Mouse (Mus musculus): Measurements from ENCODE around the gene Mef2d. TPM values are rescaled to one million over a fixed set of nuclear protein-coding genes. Genes with fewer than 3 reads are reported as not detected.

Gene Mef2d
- total and polyA plus RNA-seq, 2 experiments from 2014 or later: 34.0 to 53.0 TPM

DNA sequence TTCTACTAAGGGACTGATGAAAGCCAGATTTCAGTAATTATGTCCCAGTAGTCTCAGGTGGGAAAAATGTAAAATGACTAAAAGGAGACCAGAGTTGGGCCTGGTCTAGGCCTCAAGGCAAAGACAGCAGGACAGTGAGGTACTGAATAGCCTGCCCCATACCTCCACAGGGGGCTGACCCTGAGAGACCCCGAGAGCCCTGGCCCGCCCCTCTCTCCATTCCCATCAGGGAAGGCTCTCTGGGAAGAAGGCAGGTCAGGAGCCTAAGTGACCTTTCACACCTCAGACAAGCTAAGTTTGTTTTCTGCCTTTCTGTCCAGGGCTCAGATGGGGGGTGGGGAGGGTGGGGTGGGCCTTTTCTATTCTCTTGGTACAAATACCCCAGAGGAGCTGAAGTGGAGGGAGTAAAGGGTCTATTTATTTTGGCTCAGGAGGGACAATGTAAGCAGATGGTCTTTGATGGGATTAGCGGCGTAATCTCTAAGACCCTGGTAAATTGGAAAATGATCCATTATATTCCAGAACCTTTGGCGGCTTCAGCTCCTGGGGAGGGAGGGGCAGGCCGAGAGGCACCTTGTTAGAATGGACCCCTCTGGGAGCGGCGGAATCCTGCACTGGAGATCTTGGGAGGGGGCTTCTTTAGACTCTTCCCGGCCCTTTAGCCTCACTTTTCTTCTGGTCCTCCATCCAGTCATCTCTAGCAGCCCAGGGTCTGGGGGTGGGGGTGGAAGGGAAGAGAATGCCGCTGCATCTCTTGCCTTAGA is 55.8 kb downstream of the Mef2d start:
- no peaks in the 10 kb centered on the region for H3K36me3 ChIP-seq (ENCODE audit: insufficient read depth)
- 0 out of 2 replicates have a peak overlapping the region, but pooled peaks have one; percentile 23 for H3K9ac ChIP-seq
- no peaks in the 10 kb centered on the region for H3K9me3 ChIP-seq (ENCODE audit: low read length)
- H3K27me3 ChIP-seq (ENCODE audit: insufficient read depth, low read length): no peaks in the 10 kb centered on the region
- H3K4me3 ChIP-seq (ENCODE audit: low read depth, low read length): no peak overlapping the region
- no peak for TF ChIP-seq CTCF (IDR thresholded peaks at IDR 0.05; ENCODE audit: low read depth)
- H3K4me1 ChIP-seq (ENCODE audit: insufficient read depth): peaks cover 14% of the 10 kb centered on the region
- DNase-seq: no peak
- H3K27ac ChIP-seq (ENCODE audit: low read depth, low read length): peak overlapping the region; percentile 45; the same call in 1 of the 2 replicates
- H3K4me2 ChIP-seq (ENCODE audit: low read depth): peak overlapping the region; percentile 30; the same call in 1 of the 2 replicates
- WGBS: 18% methylated on average over 10 of the region's 10 CpGs
- ATAC-seq: no peak

GRCm38 (mm10) chr3:88198505-88199020 is 56.4 kb downstream of the Mef2d start:
- Histone ChIP-seq H3K4me3 (ENCODE audit: low read depth, low read length) (no peak overlapping the region), H3K27me3 (ENCODE audit: insufficient read depth, low read length) (no peaks in the 10 kb centered on the region), H3K27ac (ENCODE audit: low read depth, low read length) (peak overlapping the region; percentile 45; the same call in 1 of the 2 replicates), H3K36me3 (ENCODE audit: insufficient read depth) (no peaks in the 10 kb centered on the region), H3K9ac (peak overlapping the region; percentile 23; the same call in 1 of the 2 replicates), H3K9me3 (ENCODE audit: low read length) (no peaks in the 10 kb centered on the region), H3K4me1 (ENCODE audit: insufficient read depth) (peaks cover 19% of the 10 kb centered on the region), H3K4me2 (ENCODE audit: low read depth) (peak overlapping the region; percentile 30)
- ATAC-seq (no peak), DNase-seq (peak; percentile 37)
- TF ChIP-seq CTCF (IDR thresholded peaks at IDR 0.05; ENCODE audit: low read depth): no peak
- 17% methylated on average over 9 of the region's 9 CpGs for WGBS

GRCm38 (mm10) chr3:88199541-88200110 is 57.5 kb downstream of the Mef2d start:
- H3K4me2 ChIP-seq (ENCODE audit: low read depth): peak overlapping the region; percentile 96
- peaks cover 30% of the 10 kb centered on the region for H3K4me1 ChIP-seq (ENCODE audit: insufficient read depth)
- no peaks in the 10 kb centered on the region for H3K9me3 ChIP-seq (ENCODE audit: low read length)
- peak overlapping the region; percentile 99 for H3K27ac ChIP-seq (ENCODE audit: low read depth, low read length)
- H3K36me3 ChIP-seq (ENCODE audit: insufficient read depth): no peaks in the 10 kb centered on the region
- H3K9ac ChIP-seq: peak overlapping the region; percentile 96
- TF ChIP-seq CTCF (IDR thresholded peaks at IDR 0.05; ENCODE audit: low read depth): no peak
- H3K4me3 ChIP-seq (ENCODE audit: low read depth, low read length): peak overlapping the region; percentile 58
- H3K27me3 ChIP-seq (ENCODE audit: insufficient read depth, low read length): no peaks in the 10 kb centered on the region
- WGBS: 26% methylated on average over 2 of the region's 2 CpGs
- DNase-seq: peak; percentile 53
- no peak for ATAC-seq

- Histone ChIP-seq H3K9ac (peak overlapping the region; percentile 96), H3K9me3 (ENCODE audit: low read length) (no peaks in the 10 kb centered on the region), H3K4me2 (ENCODE audit: low read depth) (peak overlapping the region; percentile 96), H3K4me1 (ENCODE audit: insufficient read depth) (peaks cover 36% of the 10 kb centered on the region), H3K4me3 (ENCODE audit: low read depth, low read length) (peak overlapping the region; percentile 58), H3K27ac (ENCODE audit: low read depth, low read length) (peak overlapping the region; percentile 99), H3K36me3 (ENCODE audit: insufficient read depth) (no peaks in the 10 kb centered on the region), H3K27me3 (ENCODE audit: insufficient read depth, low read length) (no peaks in the 10 kb centered on the region)
- DNase-seq: peak; percentile 70
- TF ChIP-seq CTCF (IDR thresholded peaks at IDR 0.05; ENCODE audit: low read depth): no peak
- ATAC-seq: peak; percentile 26
- 2% methylated on average over 61 of the region's 61 CpGs for WGBS
Observed at GRCm38 (mm10) chr3:88200161-88200971, 58.2 kb downstream of the Mef2d start.

GRCm38 (mm10) chr3:88200972-88201330 is 58.8 kb downstream of the Mef2d start:
- DNase-seq (peak; percentile 67), ATAC-seq (no peak)
- Histone ChIP-seq H3K9ac (peak overlapping the region; percentile 96), H3K27ac (ENCODE audit: low read depth, low read length) (peak overlapping the region; percentile 99), H3K36me3 (ENCODE audit: insufficient read depth) (no peaks in the 10 kb centered on the region), H3K4me2 (ENCODE audit: low read depth) (peak overlapping the region; percentile 96), H3K9me3 (ENCODE audit: low read length) (no peaks in the 10 kb centered on the region), H3K4me1 (ENCODE audit: insufficient read depth) (peaks cover 42% of the 10 kb centered on the region), H3K27me3 (ENCODE audit: insufficient read depth, low read length) (no peaks in the 10 kb centered on the region), H3K4me3 (ENCODE audit: low read depth, low read length) (peak overlapping the region; percentile 58)
- TF ChIP-seq CTCF (IDR thresholded peaks at IDR 0.05; ENCODE audit: low read depth): no peak
- 0% methylated on average over 30 of the region's 37 CpGs for WGBS

- Histone ChIP-seq H3K27ac (ENCODE audit: low read depth, low read length) (peak overlapping the region; percentile 99), H3K4me1 (ENCODE audit: insufficient read depth) (peaks cover 48% of the 10 kb centered on the region), H3K4me3 (ENCODE audit: low read depth, low read length) (peak overlapping the region; percentile 58), H3K36me3 (ENCODE audit: insufficient read depth) (no peaks in the 10 kb centered on the region), H3K4me2 (ENCODE audit: low read depth) (peak overlapping the region; percentile 96), H3K27me3 (ENCODE audit: insufficient read depth, low read length) (no peaks in the 10 kb centered on the region), H3K9ac (peak overlapping the region; percentile 96), H3K9me3 (ENCODE audit: low read length) (no peaks in the 10 kb centered on the region)
- no peak for ATAC-seq
- no peak for TF ChIP-seq CTCF (IDR thresholded peaks at IDR 0.05; ENCODE audit: low read depth)
- DNase-seq: peak; percentile 53
- 17% methylated on average over 5 of the region's 5 CpGs for WGBS
Observed at GRCm38 (mm10) chr3:88201640-88202039, 59.5 kb downstream of the Mef2d start.

All from forebrain, postnatal 0 days (tissue).